Mouse (Mus musculus) liver, embryonic 13.5 days (tissue): Measurements from ENCODE around the gene Vmn1r3. TPM values are rescaled to one million over a fixed set of nuclear protein-coding genes. Genes with fewer than 3 reads are reported as not detected.
A peak's percentile ranks its signal among the peaks of the same experiment; 100 is the strongest.
"Not testable (repeated sequence)": the region's sequence is repeated elsewhere in the genome, so short reads cannot be mapped to it uniquely, and the experiment has no call there.

Source experiments
- ATAC-seq: fragments of 200-750 bp; cut with Nextera tagmentation; 2 replicates; pipeline ENCODE4 v1.8.0; 2017; ENCODE audit warnings: low read depth, mild to moderate bottlenecking, moderate number of reproducible peaks, moderate library complexity
- DNase-seq: peaks from one replicate; pipeline ENCODE4 v3.0.0; 2022
- H3K27ac ChIP-seq: fragments of 300-500 bp; sonication (generic); 2 replicates; pipeline ENCODE4 v1.5.1; 2015; ENCODE audit warnings: moderate library complexity, mild to moderate bottlenecking, inconsistent platforms
- H3K27me3 ChIP-seq: fragments of 300-500 bp; sonication (generic); 2 replicates; pipeline ENCODE4 v1.6.1; 2015; ENCODE audit warnings: mild to moderate bottlenecking, inconsistent platforms
- H3K36me3 ChIP-seq: fragments of 300-500 bp; sonication (generic); 2 replicates; pipeline ENCODE4 v1.6.1; 2015; ENCODE audit warnings: mild to moderate bottlenecking, inconsistent platforms
- H3K4me1 ChIP-seq: fragments of 300-500 bp; sonication (generic); replicated peaks from 2 replicates; pipeline ENCODE4 v1.6.1; 2015; ENCODE audit warnings: inconsistent platforms
- H3K4me2 ChIP-seq: fragments of 300-500 bp; sonication (generic); 2 replicates; pipeline ENCODE4 v1.6.1; 2015; ENCODE audit warnings: inconsistent platforms, mild to moderate bottlenecking, moderate library complexity
- H3K4me3 ChIP-seq: fragments of 300-500 bp; sonication (generic); replicated peaks from 2 replicates; pipeline ENCODE4 v1.5.1; 2015; ENCODE audit warnings: mild to moderate bottlenecking, inconsistent platforms
- H3K9ac ChIP-seq: fragments of 300-500 bp; sonication (generic); 2 replicates; pipeline ENCODE4 v1.6.1; 2015; ENCODE audit warnings: mild to moderate bottlenecking, inconsistent platforms
- H3K9me3 ChIP-seq: fragments of 300-500 bp; sonication (generic); replicated peaks from 2 replicates; pipeline ENCODE4 v1.6.1; 2016; ENCODE audit warnings: inconsistent platforms
- WGBS: fragments of 180-500 bp; shearing (Covaris S2); methylation state at CpG from one replicate; pipeline ENCODE4 v1.1.7; 2015; ENCODE audit not compliant: insufficient replicate concordance; 5-methylcytosine and 5-hydroxymethylcytosine counted together
- polyA plus RNA-seq: library from polyadenylated mRNA; unstranded; fragments of >200 nt; fragmentation: Nextera tagmentation; extraction: Ambion mirVana; gene quantifications from 2 replicates; pipeline ENCODE4 v1.2.1, GENCODE M21; 2015

Vmn1r3 gene
- polyA plus RNA-seq, 1 experiment from 2014 or later = not detected

- not testable (repeated sequence) for H3K4me2 ChIP-seq, H3K27me3 ChIP-seq, H3K9ac ChIP-seq, H3K36me3 ChIP-seq, H3K9me3 ChIP-seq, H3K27ac ChIP-seq, H3K4me3 ChIP-seq, ATAC-seq, H3K4me1 ChIP-seq, DNase-seq
- 64% methylated on average over 3 of the region's 4 CpGs for WGBS
Measured at GRCm38 (mm10) chr4:3213349-3213748, 28.2 kb upstream of the Vmn1r3 start.

- H3K4me1 ChIP-seq, H3K27ac ChIP-seq, H3K36me3 ChIP-seq, H3K9ac ChIP-seq, H3K4me3 ChIP-seq, DNase-seq, H3K9me3 ChIP-seq, H3K4me2 ChIP-seq, H3K27me3 ChIP-seq: not testable (repeated sequence)
- WGBS = 26% methylated on average over 1 of the region's 1 CpGs
- peak; percentile 97 for ATAC-seq
Measured at GRCm38 (mm10) chr4:3209643-3210217, 24.6 kb upstream of the Vmn1r3 start.

GRCm38 (mm10) chr4:3176746-3177490, 8.2 kb downstream of the Vmn1r3 start:
- H3K9ac ChIP-seq, H3K36me3 ChIP-seq, H3K27ac ChIP-seq, H3K4me2 ChIP-seq, H3K9me3 ChIP-seq, H3K4me1 ChIP-seq, H3K4me3 ChIP-seq, DNase-seq, ATAC-seq, H3K27me3 ChIP-seq: not testable (repeated sequence)
- 81% methylated on average over 10 of the region's 10 CpGs for WGBS

- H3K4me1 ChIP-seq, H3K4me2 ChIP-seq, H3K36me3 ChIP-seq, H3K9me3 ChIP-seq, H3K27ac ChIP-seq, DNase-seq, ATAC-seq, H3K9ac ChIP-seq, H3K27me3 ChIP-seq, H3K4me3 ChIP-seq: not testable (repeated sequence)
- WGBS = 82% methylated on average over 6 of the region's 6 CpGs
Measured at GRCm38 (mm10) chr4:3176195-3176594, 9.0 kb downstream of the Vmn1r3 start.

- H3K4me3 ChIP-seq, H3K27me3 ChIP-seq, H3K4me1 ChIP-seq, H3K27ac ChIP-seq, DNase-seq, H3K36me3 ChIP-seq, ATAC-seq, H3K4me2 ChIP-seq, H3K9me3 ChIP-seq, H3K9ac ChIP-seq: not testable (repeated sequence)
- 84% methylated on average over 7 of the region's 8 CpGs for WGBS
Measured at GRCm38 (mm10) chr4:3175756-3176155, 9.4 kb downstream of the Vmn1r3 start.

- 65% methylated on average over 4 of the region's 4 CpGs for WGBS
- ATAC-seq, H3K36me3 ChIP-seq, H3K27ac ChIP-seq, H3K27me3 ChIP-seq, H3K9ac ChIP-seq, H3K4me2 ChIP-seq, H3K9me3 ChIP-seq, H3K4me1 ChIP-seq, H3K4me3 ChIP-seq, DNase-seq: not testable (repeated sequence)
Measured at GRCm38 (mm10) chr4:3174586-3174985, 10.6 kb downstream of the Vmn1r3 start.

- not testable (repeated sequence) for H3K4me1 ChIP-seq, H3K4me3 ChIP-seq, H3K36me3 ChIP-seq, H3K4me2 ChIP-seq, H3K9me3 ChIP-seq, H3K27ac ChIP-seq, H3K27me3 ChIP-seq, H3K9ac ChIP-seq, ATAC-seq, DNase-seq
- WGBS = no CpG with 5 or more reads among the region's 1 CpGs
Measured at GRCm38 (mm10) chr4:3167020-3167419, 18.1 kb downstream of the Vmn1r3 start, which contains the start of gene Vmn1r2. TSS of gene Vmn1r2 (plus strand) at chr4:3167320.

GRCm38 (mm10) chr4:3165046-3165445, 20.1 kb downstream of the Vmn1r3 start:
- 74% methylated on average over 4 of the region's 4 CpGs for WGBS
- H3K27ac ChIP-seq = no peak overlapping the region
- no peaks in the 10 kb centered on the region for H3K36me3 ChIP-seq
- no peaks in the 10 kb centered on the region for H3K4me1 ChIP-seq
- no peak overlapping the region for H3K4me3 ChIP-seq
- H3K27me3 ChIP-seq = no peaks in the 10 kb centered on the region
- no peak overlapping the region for H3K9ac ChIP-seq
- H3K4me2 ChIP-seq = no peak overlapping the region
- H3K9me3 ChIP-seq = no peaks in the 10 kb centered on the region
- DNase-seq (no peak), ATAC-seq (no peak)

- not testable (repeated sequence) for ATAC-seq, DNase-seq
Measured at GRCm38 (mm10) chr4:3164429-3164828, 20.7 kb downstream of the Vmn1r3 start.

GRCm38 (mm10) chr4:3153320-3153719, 31.8 kb downstream of the Vmn1r3 start:
- not testable (repeated sequence) for ATAC-seq, H3K36me3 ChIP-seq, H3K4me2 ChIP-seq, H3K9ac ChIP-seq, H3K9me3 ChIP-seq, H3K4me1 ChIP-seq, H3K27me3 ChIP-seq, H3K4me3 ChIP-seq, H3K27ac ChIP-seq, DNase-seq
- 54% methylated on average over 2 of the region's 2 CpGs for WGBS

More at GRCm38 (mm10) chr4:3164429-3164828, 20.7 kb downstream of the Vmn1r3 start:
- H3K4me1 ChIP-seq, H3K9me3 ChIP-seq, H3K4me3 ChIP-seq, H3K27ac ChIP-seq, H3K4me2 ChIP-seq, H3K9ac ChIP-seq, H3K27me3 ChIP-seq, H3K36me3 ChIP-seq: not testable (repeated sequence)

GRCm38 (mm10) chr4:3147926-3148325, 37.2 kb downstream of the Vmn1r3 start:
- H3K9ac ChIP-seq, H3K27me3 ChIP-seq, H3K4me1 ChIP-seq, H3K36me3 ChIP-seq, H3K9me3 ChIP-seq, H3K27ac ChIP-seq, H3K4me2 ChIP-seq, DNase-seq, ATAC-seq, H3K4me3 ChIP-seq: not testable (repeated sequence)
- WGBS = no CpG with 5 or more reads among the region's 3 CpGs
